Mouse (Mus musculus) kidney, adult 10 weeks (tissue): ENCODE measurements around the gene Tfdp1. TPM values are rescaled to one million over a fixed set of nuclear protein-coding genes. Genes with fewer than 3 reads are reported as not detected.

Experiments
- polyA plus RNA-seq: library from polyadenylated mRNA; stranded (reverse); fragments of 350-450 nt; fragmentation: Illumina TruSeq; extraction: RNeasy Lipid Tissue Mini Kit (QIAGEN cat#74804); gene quantifications from one replicate; pipeline ENCODE4 v1.2.3, GENCODE M21; 2014; ENCODE audit warnings: low read depth, low replicate concordance

The Tfdp1 gene
- 17.3 TPM for polyA plus RNA-seq

DNA sequence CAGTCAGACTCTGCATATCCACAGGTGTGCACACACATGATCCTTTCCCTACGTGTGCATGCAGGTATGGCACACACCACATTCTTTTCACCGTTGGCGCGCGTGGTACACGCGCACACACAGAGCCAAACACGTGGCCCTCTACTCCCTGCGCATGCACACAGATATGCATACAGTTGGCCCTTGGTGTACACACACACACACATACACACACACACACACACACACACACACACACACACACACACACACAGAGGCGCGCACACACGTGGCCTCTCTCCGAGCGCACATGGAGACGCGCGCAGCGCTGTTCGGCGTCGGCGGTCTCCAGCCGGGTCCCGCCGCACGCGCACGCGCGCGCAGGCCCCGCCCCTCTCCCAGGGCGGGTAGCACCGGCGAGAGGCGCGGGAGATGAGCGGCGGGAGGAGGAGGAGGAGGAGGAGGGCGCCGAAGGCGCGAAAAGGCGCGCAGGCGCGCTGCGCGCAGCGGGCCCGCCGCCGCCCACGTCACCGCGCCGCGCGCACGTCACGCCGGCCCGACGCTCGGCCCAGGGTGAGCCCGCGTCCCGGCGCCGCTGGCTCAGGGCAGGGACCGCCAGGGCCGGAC, at the start of gene Tfdp1:
Gene Tfdp1 (plus strand): TSS at position 497 of the 606 bp plus-strand sequence.

DNA sequence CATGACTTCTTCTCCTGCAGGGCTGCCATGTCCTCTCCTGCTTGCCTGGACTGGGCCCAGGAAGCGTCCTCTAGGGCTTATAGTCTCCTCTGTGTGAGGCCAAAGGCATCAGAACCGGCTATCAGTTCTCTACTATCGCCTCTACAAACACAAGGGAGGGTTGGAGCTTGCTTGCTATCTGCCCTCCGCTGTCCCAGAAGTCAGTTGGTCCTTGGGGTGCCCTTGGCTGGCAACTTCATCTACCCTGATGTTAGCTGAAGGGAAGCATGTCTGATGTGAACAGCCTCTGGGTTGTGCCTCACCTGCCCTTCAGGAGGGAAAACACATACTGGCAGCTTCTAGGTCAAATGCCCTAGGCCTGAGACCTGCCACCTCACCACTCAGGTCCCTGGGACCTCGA, 58.2 kb downstream of the Tfdp1 start, which contains the start of gene Atp4b:
Gene Atp4b (minus strand): TSS at position 101 of the 400 bp plus-strand sequence.

DNA sequence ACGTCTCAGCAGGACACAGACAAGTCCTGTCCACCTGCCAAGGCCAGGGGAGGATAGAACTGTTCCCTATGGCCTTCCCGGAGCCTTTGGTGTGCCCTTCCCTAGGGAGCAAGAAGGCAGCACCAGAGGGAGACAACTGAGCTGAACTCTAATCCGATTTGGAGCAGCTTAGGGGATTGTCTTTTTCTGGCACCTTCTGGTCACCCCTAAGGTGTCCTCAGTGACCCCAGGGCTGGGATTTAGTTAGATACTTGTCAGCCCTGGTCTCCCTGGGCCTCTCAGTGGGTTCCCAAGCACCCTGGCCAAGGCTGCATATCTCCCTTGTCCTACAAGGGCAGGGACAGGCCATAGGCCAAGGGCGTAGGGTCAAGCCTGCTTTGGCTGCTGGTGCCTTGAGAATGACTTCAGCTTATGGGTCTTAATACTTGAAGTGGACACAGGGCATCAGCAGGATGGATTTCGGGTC, 66.1 kb downstream of the Tfdp1 start, which contains the start of gene Grk1:
Gene Grk1 (plus strand): TSS at position 416 of the 466 bp plus-strand sequence.

Other genes starting within 250 kb of the Tfdp1 start
- gene Pcid2, start 233.3 kb upstream of the Tfdp1 start, polyA plus RNA-seq: 5.5 TPM
- 78.7 TPM for gene Cul4a, start 233.1 kb upstream of the Tfdp1 start, polyA plus RNA-seq
- 982 TPM for gene Lamp1, start 179.6 kb upstream of the Tfdp1 start, polyA plus RNA-seq
- gene Grtp1, start 138.1 kb upstream of the Tfdp1 start, polyA plus RNA-seq: 31.4 TPM
- not detected for gene Adprhl1, start 84.6 kb upstream of the Tfdp1 start, polyA plus RNA-seq
- gene Dcun1d2, start 50.6 kb upstream of the Tfdp1 start, polyA plus RNA-seq: 12.2 TPM
- gene Tmco3, start 50.6 kb upstream of the Tfdp1 start, polyA plus RNA-seq: 37.4 TPM
- not detected for gene Atp4b, start 58.1 kb downstream of the Tfdp1 start, polyA plus RNA-seq
- not detected for gene Grk1, start 66.3 kb downstream of the Tfdp1 start, polyA plus RNA-seq
- gene Tmem255b, start 96.4 kb downstream of the Tfdp1 start, polyA plus RNA-seq: not detected
- 22.8 TPM for gene Gas6, start 155.7 kb downstream of the Tfdp1 start, polyA plus RNA-seq
- gene 1700029H14Rik, start 223.7 kb downstream of the Tfdp1 start, polyA plus RNA-seq: not detected